Mouse (Mus musculus) layer of hippocampus, postnatal 14 days (tissue): ENCODE measurements at regions not wholly inside any gene's neighbourhood (a gene's known extent, or its start where the extent isn't known, plus 50 kb on each side); places are given as distances from the start of the nearest gene placed in this dataset.

ENCODE experiments used
- DNase-seq, 2 experiments: peaks; one replicate each; pipeline ENCODE4 v3.0.0; 2021 to 2022; ENCODE audit warnings: low spot score in 2 of 2, mixed read lengths in 1 of 2

DNA sequence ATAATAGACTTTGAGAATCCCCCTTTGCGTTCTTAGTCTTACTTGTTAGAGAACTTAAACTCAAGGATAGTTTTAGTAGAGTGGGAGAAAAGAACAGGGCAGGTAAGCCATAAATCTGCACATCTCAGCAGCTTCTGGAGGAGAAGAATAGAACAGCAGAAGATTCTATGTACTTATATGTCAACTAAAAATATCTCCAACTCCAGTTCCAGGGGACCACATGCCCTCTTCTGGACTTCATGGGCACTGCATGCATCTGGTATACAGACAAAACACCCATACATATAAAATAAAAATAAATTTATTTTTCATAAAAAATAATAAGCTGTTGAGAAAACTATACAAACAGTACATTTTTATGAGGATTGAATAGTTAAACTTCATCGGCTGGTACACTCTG lies 196.4 kb downstream of the Mettl4 start:
- DNase-seq = peak in 1 of 2 experiments; percentile 34

DNA sequence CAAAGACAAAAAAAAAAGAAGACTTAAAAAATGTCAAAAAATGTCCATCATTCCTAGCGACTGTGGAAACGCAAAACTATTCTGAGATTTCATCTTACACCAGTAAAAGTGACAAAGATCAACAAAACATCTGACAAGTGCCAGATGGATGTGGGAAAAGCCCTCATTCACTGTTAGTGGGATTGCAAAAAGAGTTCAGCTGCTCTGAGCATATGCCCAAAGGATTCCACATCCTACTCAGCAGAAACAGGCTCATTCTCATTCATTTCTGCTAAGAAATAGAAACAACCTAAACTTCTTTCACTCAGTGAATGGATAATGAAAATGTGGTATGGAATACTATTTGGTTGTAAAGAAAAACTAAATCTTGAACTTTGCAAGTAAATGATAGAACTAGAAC lies 221.1 kb downstream of the Mettl4 start:
- DNase-seq = peak in 1 of 2 experiments; percentile 54
